Mouse (Mus musculus) adrenal gland, adult 8-10 months (tissue): ENCODE results near the gene Clec12b. TPM values are rescaled to one million over a fixed set of nuclear protein-coding genes. Genes with fewer than 3 reads are reported as not detected.

ENCODE experiments used
- DNase-seq: peaks from one replicate; pipeline ENCODE4 v3.0.0; 2022
- total RNA-seq, 4 experiments: library from RNA; stranded (reverse); gene quantifications; 2 replicates each; pipeline ENCODE4 v1.2.4; 2022

Gene Clec12b
- under 1 TPM in 2 of 4 experiments, not detected in 2; 0.52 to 0.70 TPM for total RNA-seq

- DNase-seq, result no peak
Measured at GRCm38 (mm10) chr6:129385774-129386173, at the start of gene Clec12b. TSS of gene Clec12b (minus strand) at chr6:129385874.

GRCm38 (mm10) chr6:129434239-129434638 lies 48.6 kb upstream of the Clec12b start:
- DNase-seq, result no peak

GRCm38 (mm10) chr6:129427281-129427680 lies 41.6 kb upstream of the Clec12b start:
- DNase-seq, result no peak

GRCm38 (mm10) chr6:129425812-129426211 lies 40.1 kb upstream of the Clec12b start:
- DNase-seq, result no peak

GRCm38 (mm10) chr6:129425217-129425616 lies 39.5 kb upstream of the Clec12b start:
- DNase-seq, result no peak

GRCm38 (mm10) chr6:129423734-129424072 lies 38.0 kb upstream of the Clec12b start:
- DNase-seq, result peak; percentile 74

GRCm38 (mm10) chr6:129423040-129423733 lies 37.5 kb upstream of the Clec12b start:
- DNase-seq, result no peak

- no peak for DNase-seq
Measured at GRCm38 (mm10) chr6:129422311-129422710, 36.6 kb upstream of the Clec12b start.

GRCm38 (mm10) chr6:129414177-129414576 lies 28.5 kb upstream of the Clec12b start:
- no peak for DNase-seq

GRCm38 (mm10) chr6:129408562-129408961 lies 22.9 kb upstream of the Clec12b start, which contains the start of gene Clec9a:
TSS of gene Clec9a (plus strand) at chr6:129408862.
- DNase-seq, result no peak

GRCm38 (mm10) chr6:129407324-129407723 lies 21.6 kb upstream of the Clec12b start:
- DNase-seq, result no peak

GRCm38 (mm10) chr6:129405999-129406398 lies 20.3 kb upstream of the Clec12b start:
- no peak for DNase-seq

GRCm38 (mm10) chr6:129403391-129403790 lies 17.7 kb upstream of the Clec12b start:
- no peak for DNase-seq

GRCm38 (mm10) chr6:129402404-129402803 lies 16.7 kb upstream of the Clec12b start:
- no peak for DNase-seq

- no peak for DNase-seq
Measured at GRCm38 (mm10) chr6:129399945-129400344, 14.3 kb upstream of the Clec12b start.

GRCm38 (mm10) chr6:129396997-129397396 lies 11.3 kb upstream of the Clec12b start, which contains the start of gene Clec1b:
TSS of gene Clec1b (plus strand) at chr6:129397297.
- no peak for DNase-seq

- no peak for DNase-seq
Measured at GRCm38 (mm10) chr6:129393732-129394131, 8.1 kb upstream of the Clec12b start.

- DNase-seq, result no peak
Measured at GRCm38 (mm10) chr6:129393087-129393720, 7.5 kb upstream of the Clec12b start.

- no peak for DNase-seq
Measured at GRCm38 (mm10) chr6:129385000-129385399, 674 bp downstream of the Clec12b start.

GRCm38 (mm10) chr6:129383466-129383865 lies 2.2 kb downstream of the Clec12b start:
- no peak for DNase-seq

- no peak for DNase-seq
Measured at GRCm38 (mm10) chr6:129381736-129382135, 3.9 kb downstream of the Clec12b start.

- DNase-seq, result no peak
Measured at GRCm38 (mm10) chr6:129380454-129380853, 5.2 kb downstream of the Clec12b start.

GRCm38 (mm10) chr6:129374937-129375471 lies 10.7 kb downstream of the Clec12b start:
- no peak for DNase-seq
